Mouse (Mus musculus) lung, postnatal 0 days (tissue): ENCODE results near the gene Crim1. TPM values are rescaled to one million over a fixed set of nuclear protein-coding genes. Genes with fewer than 3 reads are reported as not detected.

ENCODE experiments used
- ATAC-seq: fragments of 200-750 bp; cut with Nextera tagmentation; 2 replicates; pipeline ENCODE4 v1.8.0; 2017; ENCODE audit warnings: moderate library complexity
- DNase-seq: peaks from one replicate; pipeline ENCODE4 v3.0.0-alpha.2; 2016; ENCODE audit warnings: low spot score
- H3K27ac ChIP-seq: fragments of 300-500 bp; sonication (generic); 2 replicates; pipeline ENCODE4 v1.5.1; 2014; ENCODE audit warnings: antibody characterized with exemption, mild to moderate bottlenecking, low read length, mixed read lengths
- H3K27me3 ChIP-seq: fragments of 300-500 bp; sonication (generic); replicated peaks from 2 replicates; pipeline ENCODE4 v1.6.1; 2014; ENCODE audit warnings: low read length, mixed read lengths; ENCODE audit not compliant: insufficient read depth
- H3K36me3 ChIP-seq: fragments of 300-500 bp; sonication (generic); 2 replicates; pipeline ENCODE4 v1.6.1; 2014; ENCODE audit warnings: low read length, mixed read lengths; ENCODE audit not compliant: insufficient read depth
- H3K4me1 ChIP-seq: fragments of 300-500 bp; sonication (generic); 2 replicates; pipeline ENCODE4 v1.6.1; 2014; ENCODE audit warnings: antibody characterized with exemption, low read depth, low read length, mixed read lengths; ENCODE audit not compliant: insufficient read depth
- H3K4me2 ChIP-seq: fragments of 300-500 bp; sonication (generic); replicated peaks from 2 replicates; pipeline ENCODE4 v1.6.1; 2014; ENCODE audit warnings: low read depth, mild to moderate bottlenecking, low read length, moderate library complexity, mixed read lengths
- H3K4me3 ChIP-seq: fragments of 300-500 bp; sonication (generic); 2 replicates; pipeline ENCODE4 v1.5.1; 2014; ENCODE audit warnings: low read depth, low read length
- H3K9ac ChIP-seq: fragments of 300-500 bp; sonication (generic); replicated peaks from 2 replicates; pipeline ENCODE4 v1.6.1; 2014; ENCODE audit warnings: low read depth, mild to moderate bottlenecking
- H3K9me3 ChIP-seq: fragments of 300-500 bp; sonication (generic); 2 replicates; pipeline ENCODE4 v1.6.1; 2016; ENCODE audit warnings: low read length, mixed read lengths
- CTCF ChIP-seq: IDR thresholded peaks from 2 replicates; pipeline ENCODE4 v1.5.1; 2016; ENCODE audit warnings: antibody characterized with exemption, mild to moderate bottlenecking
- EP300 ChIP-seq: IDR thresholded peaks from 2 replicates; pipeline ENCODE4 v1.6.1; 2016; ENCODE audit warnings: antibody characterized with exemption, mild to moderate bottlenecking, control low read depth
- WGBS: fragments of 180-500 bp; shearing (Covaris S2); extraction: QIAGEN DNeasy Blood & Tissue Kit; methylation state at CpG from one replicate; pipeline ENCODE4 v1.1.7; 2014; 5-methylcytosine and 5-hydroxymethylcytosine counted together
- polyA plus RNA-seq: library from polyadenylated mRNA; unstranded; fragments of >200 nt; fragmentation: Nextera tagmentation; extraction: Ambion mirVana; gene quantifications from 2 replicates; pipeline ENCODE4 v1.2.1, GENCODE M21; 2015

Gene Crim1
- polyA plus RNA-seq, 1 experiment from 2014 or later = 8.2 TPM

DNA sequence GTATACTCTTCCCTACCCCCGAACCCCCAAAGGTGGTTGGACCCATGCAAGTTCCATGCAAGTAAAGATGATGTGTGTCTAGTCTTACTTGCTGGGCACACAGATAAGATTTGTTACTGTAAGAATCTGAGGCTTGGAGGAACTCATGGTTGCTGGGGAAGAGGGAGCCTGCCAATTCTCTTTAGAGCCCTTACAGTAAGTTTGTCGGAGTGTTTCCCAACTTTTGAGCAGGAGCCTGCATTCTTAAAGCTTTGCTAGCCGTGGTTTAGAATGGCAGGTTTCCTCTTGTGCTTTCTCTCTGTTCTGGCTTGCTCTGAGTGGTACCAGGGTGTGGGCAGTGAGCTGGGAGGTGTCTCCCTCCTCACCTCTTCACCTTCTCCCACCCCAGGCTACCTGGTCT lies 7.2 kb downstream of the Crim1 start:
- H3K9me3 ChIP-seq = no peaks in the 10 kb centered on the region
- ATAC-seq (no peak), DNase-seq (peak; percentile 37)
- H3K4me1 ChIP-seq = peaks cover 12% of the 10 kb centered on the region
- no peak overlapping the region for H3K4me3 ChIP-seq
- H3K27me3 ChIP-seq = peaks cover 6% of the 10 kb centered on the region; the same call in 1 of the 2 replicates
- 50% methylated on average over 3 of the region's 3 CpGs for WGBS
- TF ChIP-seq CTCF (no peak), EP300 (no peak)
- no peak overlapping the region for H3K27ac ChIP-seq
- H3K9ac ChIP-seq = no peak overlapping the region
- no peaks in the 10 kb centered on the region for H3K36me3 ChIP-seq
- no peak overlapping the region for H3K4me2 ChIP-seq

DNA sequence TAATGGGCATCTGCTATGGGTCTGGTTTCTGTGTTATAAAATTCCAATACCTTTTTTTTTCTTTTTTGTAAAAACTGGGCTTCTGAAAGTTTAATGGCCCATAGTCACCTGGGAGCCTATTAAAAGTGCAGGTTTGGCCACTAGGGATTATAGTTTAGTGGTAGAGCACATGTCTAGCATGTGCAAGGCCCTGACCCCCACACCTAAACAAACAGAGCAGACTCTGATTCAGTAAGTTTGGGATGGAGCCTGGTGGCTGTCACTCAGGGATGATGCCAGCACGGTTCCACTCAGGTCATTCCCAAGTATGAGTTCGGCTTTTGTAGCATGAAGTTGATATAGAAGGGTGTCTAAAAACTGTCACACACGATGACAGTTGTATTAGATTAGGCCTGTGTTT lies 8.8 kb downstream of the Crim1 start:
- no peak overlapping the region for H3K9ac ChIP-seq
- TF ChIP-seq EP300 = no peak
- TF ChIP-seq CTCF = no peak
- no peaks in the 10 kb centered on the region; the same call in 1 of the 2 replicates for H3K27me3 ChIP-seq
- no peak for ATAC-seq
- H3K4me2 ChIP-seq = no peak overlapping the region
- no peaks in the 10 kb centered on the region for H3K9me3 ChIP-seq
- no peaks in the 10 kb centered on the region for H3K36me3 ChIP-seq
- WGBS = 68% methylated on average over 3 of the region's 3 CpGs
- no peak overlapping the region for H3K27ac ChIP-seq
- peaks cover 12% of the 10 kb centered on the region for H3K4me1 ChIP-seq
- no peak for DNase-seq
- H3K4me3 ChIP-seq = no peak overlapping the region

DNA sequence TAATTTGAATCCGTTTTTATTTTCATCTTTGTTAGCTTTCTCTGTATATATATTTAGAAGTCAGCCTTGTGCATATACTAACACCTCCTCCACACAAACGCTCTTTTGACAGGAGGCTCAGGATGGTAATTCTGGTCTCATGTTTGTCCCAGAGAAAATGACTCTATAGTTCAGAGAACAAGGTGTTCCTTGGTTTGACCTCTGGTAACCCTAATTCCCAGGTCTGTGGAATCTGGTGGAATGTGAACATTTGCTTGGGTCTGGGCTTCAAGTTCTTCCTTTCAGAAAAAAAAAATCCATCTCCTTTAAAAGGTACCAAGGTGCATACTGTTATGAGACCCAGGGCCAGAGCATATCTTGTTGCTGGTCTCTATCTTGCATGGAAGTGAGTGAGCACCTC lies 9.6 kb downstream of the Crim1 start:
- WGBS = 72% methylated on average over 2 of the region's 2 CpGs
- no peak overlapping the region for H3K9ac ChIP-seq
- H3K9me3 ChIP-seq = no peaks in the 10 kb centered on the region
- DNase-seq = no peak
- no peak for ATAC-seq
- H3K27ac ChIP-seq = no peak overlapping the region
- TF ChIP-seq CTCF = no peak
- TF ChIP-seq EP300 = no peak
- H3K27me3 ChIP-seq = no peaks in the 10 kb centered on the region
- H3K36me3 ChIP-seq = no peaks in the 10 kb centered on the region
- no peak overlapping the region for H3K4me2 ChIP-seq
- peaks cover 12% of the 10 kb centered on the region for H3K4me1 ChIP-seq
- no peak overlapping the region for H3K4me3 ChIP-seq

DNA sequence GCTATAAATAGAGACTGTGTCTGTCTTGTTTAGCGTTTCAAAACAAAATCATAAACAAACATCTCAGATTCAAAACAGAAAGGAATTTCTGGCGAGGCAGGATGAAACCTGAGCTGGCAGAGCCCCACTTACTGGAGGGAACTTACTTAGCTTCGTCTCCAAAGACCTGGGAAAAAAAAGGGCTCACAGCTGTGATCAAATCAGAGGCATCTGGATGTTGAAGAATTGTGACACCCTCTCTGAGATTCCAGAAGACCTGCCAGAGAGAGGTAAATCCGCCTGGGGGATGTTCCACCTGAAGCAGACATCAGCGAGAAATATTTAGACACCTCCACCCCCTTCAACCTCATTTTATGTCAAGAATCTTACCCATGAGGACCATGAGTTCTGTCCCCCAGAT lies 11.8 kb downstream of the Crim1 start:
- H3K27ac ChIP-seq = no peak overlapping the region
- ATAC-seq (no peak), DNase-seq (no peak)
- H3K4me1 ChIP-seq = peaks cover 3% of the 10 kb centered on the region; the same call in 1 of the 2 replicates
- no peak overlapping the region for H3K4me3 ChIP-seq
- no peaks in the 10 kb centered on the region for H3K36me3 ChIP-seq
- WGBS = 56% methylated on average over 5 of the region's 5 CpGs
- no peaks in the 10 kb centered on the region for H3K27me3 ChIP-seq
- H3K4me2 ChIP-seq = no peak overlapping the region
- TF ChIP-seq EP300 = no peak
- no peak for TF ChIP-seq CTCF
- H3K9me3 ChIP-seq = no peaks in the 10 kb centered on the region
- no peak overlapping the region for H3K9ac ChIP-seq

- Histone ChIP-seq H3K4me3 (no peak overlapping the region), H3K9me3 (no peaks in the 10 kb centered on the region), H3K9ac (no peak overlapping the region), H3K4me2 (no peak overlapping the region), H3K27me3 (no peaks in the 10 kb centered on the region), H3K27ac (no peak overlapping the region), H3K36me3 (no peaks in the 10 kb centered on the region), H3K4me1 (no peaks in the 10 kb centered on the region; the same call in 1 of the 2 replicates)
- no peak for DNase-seq
- ATAC-seq = no peak
- no peak for TF ChIP-seq CTCF
- TF ChIP-seq EP300 = no peak
- WGBS = 66% methylated on average over 6 of the region's 6 CpGs
These were observed 13.1 kb downstream of the Crim1 start for GRCm38 (mm10) chr17:78213128-78213527.

- TF ChIP-seq CTCF = no peak
- no peak for TF ChIP-seq EP300
- Histone ChIP-seq H3K27me3 (no peaks in the 10 kb centered on the region), H3K36me3 (no peaks in the 10 kb centered on the region), H3K4me1 (peaks cover 4% of the 10 kb centered on the region; the same call in 1 of the 2 replicates), H3K27ac (no peak overlapping the region), H3K4me2 (no peak overlapping the region), H3K4me3 (no peak overlapping the region), H3K9ac (no peak overlapping the region), H3K9me3 (no peaks in the 10 kb centered on the region)
- ATAC-seq = no peak
- 56% methylated on average over 3 of the region's 3 CpGs for WGBS
- DNase-seq = no peak
These were observed 16.5 kb downstream of the Crim1 start for GRCm38 (mm10) chr17:78216526-78216925.

GRCm38 (mm10) chr17:78217406-78217805 lies 17.4 kb downstream of the Crim1 start:
- WGBS = 68% methylated on average over 6 of the region's 6 CpGs
- DNase-seq = no peak
- no peaks in the 10 kb centered on the region for H3K36me3 ChIP-seq
- no peak overlapping the region for H3K4me2 ChIP-seq
- no peak overlapping the region for H3K4me3 ChIP-seq
- H3K27me3 ChIP-seq = no peaks in the 10 kb centered on the region
- H3K27ac ChIP-seq = no peak overlapping the region
- no peak for ATAC-seq
- TF ChIP-seq CTCF (no peak), EP300 (no peak)
- no peaks in the 10 kb centered on the region for H3K9me3 ChIP-seq
- H3K9ac ChIP-seq = no peak overlapping the region
- peaks cover 4% of the 10 kb centered on the region; the same call in 1 of the 2 replicates for H3K4me1 ChIP-seq
